Mouse (Mus musculus) regulatory T cell (primary cell): ENCODE data around the gene Synrg.

Experiments used
- in situ Hi-C: fragments of 300-600 bp; cut with MboI, MseI; formaldehyde crosslinking; loops from one replicate; pipeline ENCODE4 v1.15.1; 2025; ENCODE audit warnings: high pct_unique_total_duplicates

Synrg gene

DNA sequence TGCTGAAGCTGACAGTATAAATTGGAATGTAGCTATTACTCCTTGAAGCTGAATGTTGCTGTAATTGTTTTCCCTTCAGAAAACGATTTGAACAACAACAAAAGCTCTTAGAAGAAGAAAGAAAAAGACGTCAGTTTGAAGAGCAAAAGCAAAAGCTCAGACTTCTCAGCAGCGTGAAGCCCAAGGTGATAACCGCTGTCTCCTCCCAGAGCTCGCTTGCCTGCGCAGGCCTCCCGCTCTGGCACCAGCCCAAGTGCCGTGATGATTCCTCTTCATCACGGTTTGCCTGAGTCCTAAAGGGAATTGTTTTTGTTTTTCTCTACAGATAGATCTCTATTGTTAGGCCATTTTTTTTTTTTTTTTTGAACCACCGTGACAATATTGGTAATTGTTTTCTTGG is 17.1 kb downstream of the Synrg start:
- in situ Hi-C loops: no loop called here

DNA sequence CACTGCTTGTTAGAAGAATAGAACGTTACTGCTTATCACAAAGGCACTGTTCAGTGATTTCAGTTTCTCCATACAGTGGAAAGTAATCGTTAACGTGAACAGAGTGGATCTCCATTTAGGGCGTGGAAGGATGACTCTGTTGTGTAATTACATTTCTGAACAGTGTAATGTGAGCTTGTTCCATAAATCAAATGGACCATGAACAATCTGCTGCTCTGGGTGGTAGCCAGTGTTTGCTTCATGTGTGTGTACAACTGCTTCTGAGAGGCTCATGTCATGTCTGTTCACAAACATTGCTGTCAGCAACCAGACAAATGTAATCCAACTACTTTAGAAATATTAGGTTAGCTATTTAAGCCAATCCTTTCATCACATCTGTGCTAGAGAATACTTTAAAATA is 27.5 kb downstream of the Synrg start:
- in situ Hi-C loops: no loop called here

DNA sequence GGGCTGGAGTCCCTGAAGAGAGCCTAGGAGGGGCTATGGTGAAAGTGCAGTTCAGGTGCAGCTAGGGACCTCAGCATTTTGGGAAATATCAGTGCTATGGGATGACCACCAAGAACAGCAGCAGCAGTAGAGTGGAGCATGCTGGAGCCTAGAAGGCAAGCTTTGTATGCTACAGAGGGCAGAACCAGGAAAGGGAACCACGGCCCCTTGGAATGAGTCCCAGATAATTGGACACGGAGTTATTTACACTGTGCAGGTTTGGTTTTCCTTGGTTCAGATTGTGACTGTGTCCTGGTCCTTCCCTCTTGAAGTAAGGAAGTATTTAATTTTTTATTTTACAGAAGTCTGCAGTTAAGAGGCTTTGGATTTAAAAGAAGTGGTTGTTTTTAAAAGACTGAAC is 29.2 kb downstream of the Synrg start:
- in situ Hi-C loops: no loop called here

DNA sequence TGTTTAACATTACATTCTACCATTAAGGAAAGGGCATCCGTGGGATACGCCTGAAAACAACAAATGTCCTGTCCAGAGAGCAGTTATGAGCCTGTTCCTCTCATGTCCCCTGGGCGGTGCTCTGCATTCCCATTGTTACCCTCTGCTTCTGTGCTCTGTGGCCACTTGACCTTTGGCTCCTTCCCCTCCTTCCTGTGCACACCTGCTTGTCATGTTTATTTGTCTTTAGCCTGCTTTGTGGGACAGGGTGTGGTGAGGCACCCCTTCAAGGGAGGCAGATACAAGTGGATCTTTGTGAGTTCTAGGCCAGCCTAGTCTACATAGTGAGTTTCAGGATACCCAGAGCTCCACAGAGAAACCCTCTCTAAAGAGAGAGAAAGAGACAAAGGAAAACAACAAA is 30.3 kb downstream of the Synrg start:
- in situ Hi-C loops: no loop called here

DNA sequence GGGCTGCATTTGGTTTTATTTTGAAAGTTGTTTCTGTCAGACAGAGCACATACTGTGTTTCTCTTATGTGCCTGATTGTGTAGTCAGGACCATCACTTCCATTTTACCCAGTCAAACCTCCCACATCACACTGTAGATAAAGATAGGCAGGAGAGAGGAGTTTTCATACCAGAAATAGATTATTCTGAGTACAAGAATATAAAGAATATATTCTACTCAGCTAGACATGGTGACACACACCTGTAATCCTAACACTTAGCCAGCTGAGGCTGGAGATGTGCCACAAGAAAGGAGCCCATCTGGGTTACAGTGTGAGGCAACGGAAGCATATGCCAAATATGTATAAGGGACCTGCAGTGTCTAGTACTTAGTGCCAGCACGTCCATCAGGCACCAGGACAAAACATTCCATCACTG is 31.3 kb downstream of the Synrg start:
- in situ Hi-C loops: no loop called here

DNA sequence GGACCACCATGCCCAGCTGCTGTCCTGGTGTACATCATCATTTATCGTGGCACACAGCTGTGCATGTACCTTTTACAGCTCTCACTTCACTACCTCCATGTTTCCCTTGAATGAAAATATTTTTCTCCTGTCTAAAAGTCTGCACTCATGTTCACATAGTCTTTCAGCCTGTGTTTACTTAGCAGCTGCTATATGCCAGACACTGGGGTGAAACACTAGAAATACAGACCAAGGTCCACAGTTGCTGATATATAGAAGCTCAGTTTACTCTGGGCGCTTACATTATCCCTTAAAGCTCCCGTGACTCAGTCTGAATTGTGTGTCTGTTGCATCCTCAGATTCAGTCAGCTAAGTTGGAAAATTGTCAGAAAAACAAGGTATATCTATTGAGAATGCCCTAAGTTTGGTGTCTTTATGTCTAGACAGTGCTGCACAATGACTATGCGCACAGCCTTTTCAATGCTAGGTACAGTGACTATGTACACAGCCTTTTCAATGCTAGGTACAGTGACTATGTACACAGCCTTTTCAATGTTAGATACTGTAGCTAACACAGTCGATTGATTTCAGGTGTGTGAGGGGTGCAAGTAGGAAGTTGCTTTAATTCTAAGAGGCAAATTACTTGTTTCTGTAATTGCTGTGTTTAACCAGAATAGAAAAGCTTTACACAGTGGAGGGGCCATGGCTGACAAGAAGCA is 33.1 kb downstream of the Synrg start:
- in situ Hi-C loops: no loop called here

DNA sequence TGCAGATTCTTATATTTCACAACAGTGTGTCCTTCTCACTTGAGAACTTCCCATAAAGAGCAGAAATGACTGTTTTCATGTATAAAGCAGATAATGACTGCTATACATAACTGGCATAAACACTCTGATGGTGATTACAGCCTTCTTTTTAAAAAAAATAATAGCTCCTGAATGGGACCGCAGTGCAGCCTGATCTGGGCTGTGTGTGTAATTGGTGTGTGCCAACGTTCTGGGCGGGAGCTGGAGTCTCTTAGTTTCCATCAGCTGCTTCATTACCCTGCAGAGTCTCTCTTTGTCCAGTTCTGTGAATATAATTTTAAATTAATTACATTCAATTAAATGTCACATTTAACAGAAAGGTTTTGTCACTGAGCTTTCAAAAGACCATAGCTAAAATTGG is 34.8 kb downstream of the Synrg start:
- in situ Hi-C loops: no loop called here

DNA sequence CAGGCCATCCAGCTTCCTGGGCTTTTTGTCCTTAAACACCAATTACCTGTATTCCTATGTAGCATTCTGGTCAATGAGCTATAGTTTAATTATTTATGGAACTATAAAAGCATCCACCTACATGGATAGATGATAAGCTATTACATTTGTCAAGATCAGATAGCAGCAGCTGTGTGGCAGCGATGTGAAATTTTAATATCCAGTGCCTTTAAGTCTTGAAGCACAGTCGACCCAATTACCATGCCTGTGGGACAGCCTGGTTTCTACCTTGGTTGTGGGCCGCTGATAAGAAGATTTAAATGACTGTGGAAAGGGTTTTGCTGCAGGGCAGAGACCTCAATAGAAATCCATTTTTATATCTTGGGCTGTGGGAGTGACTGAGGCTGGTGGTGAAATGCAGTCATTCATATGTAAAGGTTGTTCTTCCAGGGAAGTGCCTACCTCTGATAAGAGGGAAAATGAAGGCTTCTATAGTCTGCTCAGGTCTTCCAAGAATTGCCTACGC is 35.2 kb downstream of the Synrg start:
- in situ Hi-C loops: no loop called here

DNA sequence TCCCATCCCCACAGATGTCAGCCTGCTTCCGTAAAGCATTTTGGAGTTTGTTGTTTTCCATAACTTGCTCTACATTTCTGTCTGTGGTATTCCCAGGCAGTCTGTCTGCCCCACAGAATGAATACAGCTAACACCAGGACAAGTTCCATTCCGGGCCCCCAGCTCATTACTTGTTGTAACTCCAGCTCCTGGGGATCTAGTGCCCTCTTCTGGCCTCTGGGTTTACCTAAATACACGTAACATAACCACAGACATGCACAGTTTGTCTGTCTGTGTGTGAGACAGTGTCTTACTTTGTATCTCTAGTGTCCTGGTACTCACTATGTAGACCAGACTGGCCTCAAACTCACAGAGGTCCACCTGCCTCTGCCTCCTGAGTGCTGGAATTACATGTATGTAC is 37.0 kb downstream of the Synrg start:
- in situ Hi-C loops: no loop called here

DNA sequence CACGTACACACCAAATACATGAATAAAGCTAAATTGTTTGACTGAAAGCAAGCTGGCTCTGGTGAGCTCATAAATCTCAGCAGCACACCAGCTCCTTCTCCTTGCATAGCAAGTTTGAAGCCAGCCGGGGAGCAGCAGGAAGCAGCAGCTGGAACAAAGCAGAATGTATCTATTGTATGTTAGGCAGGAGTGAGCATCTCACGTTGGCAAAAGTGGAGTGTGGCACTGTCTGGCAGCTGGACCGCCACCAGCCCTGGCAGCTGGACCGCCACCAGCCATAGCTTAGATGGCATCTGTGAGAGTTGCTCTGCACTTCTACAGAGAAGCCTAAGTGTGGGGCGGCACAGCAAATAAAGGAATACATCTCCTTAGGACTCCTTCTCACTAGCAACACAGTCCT is 39.8 kb downstream of the Synrg start:
- in situ Hi-C loops: no loop called here

DNA sequence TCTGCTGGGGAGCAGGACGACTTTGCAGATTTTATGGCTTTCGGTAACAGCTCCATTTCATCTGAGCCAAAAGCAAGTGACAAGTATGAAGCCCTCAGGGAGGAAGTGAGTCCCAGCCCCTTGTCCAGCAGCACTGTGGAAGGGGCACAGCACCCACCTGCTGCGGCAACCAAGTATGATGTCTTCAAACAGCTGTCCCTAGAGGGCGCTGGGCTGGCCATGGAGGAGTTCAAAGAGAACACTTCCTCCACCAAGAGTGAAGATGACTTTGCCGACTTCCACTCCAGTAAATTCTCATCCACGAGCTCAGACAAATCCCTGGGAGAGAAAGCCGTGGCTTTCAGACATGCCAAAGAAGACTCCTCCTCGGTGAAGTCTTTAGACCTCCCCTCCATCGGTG is 44.8 kb downstream of the Synrg start:
- in situ Hi-C loops: no loop called here

DNA sequence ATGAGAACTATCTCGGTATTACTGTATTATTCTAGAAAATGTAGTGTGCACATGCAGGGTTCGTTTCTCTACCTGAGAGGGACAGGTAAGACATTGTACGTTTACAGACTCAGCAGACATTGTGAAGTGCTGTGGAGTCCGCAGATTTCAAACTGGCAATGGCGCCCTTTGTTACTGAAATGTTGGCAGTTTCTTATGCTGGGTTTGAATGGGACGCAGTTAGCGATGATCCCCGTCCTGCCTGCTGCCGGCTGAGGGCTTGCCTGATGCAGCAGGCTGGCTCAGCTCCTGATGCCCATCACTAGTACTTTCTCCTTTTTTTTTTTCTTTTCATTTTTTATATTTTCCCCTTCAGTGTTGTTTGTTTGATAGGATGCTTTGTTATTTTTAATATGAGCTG is 46.2 kb downstream of the Synrg start:
- in situ Hi-C loops: no loop called here

DNA sequence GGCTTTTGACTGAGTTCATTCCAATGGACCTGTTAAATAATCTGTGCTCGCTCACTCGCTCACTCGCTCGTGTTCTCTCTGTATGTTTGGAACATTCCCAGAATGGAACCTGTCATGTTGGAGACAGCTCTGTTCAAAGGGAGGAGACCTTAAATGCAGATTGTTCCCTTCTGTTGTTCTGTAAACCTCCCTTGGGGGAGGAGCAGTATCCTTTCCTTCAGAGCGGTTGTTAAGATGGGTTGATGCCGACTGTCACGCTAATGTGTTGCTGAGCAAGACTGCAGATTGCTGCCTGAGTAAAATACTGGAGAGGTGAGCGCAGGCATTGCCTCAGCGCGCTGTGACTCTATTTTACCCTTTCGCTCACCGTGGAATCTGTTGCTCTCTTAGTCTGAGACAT is 46.8 kb downstream of the Synrg start:
- in situ Hi-C loops: no loop called here

DNA sequence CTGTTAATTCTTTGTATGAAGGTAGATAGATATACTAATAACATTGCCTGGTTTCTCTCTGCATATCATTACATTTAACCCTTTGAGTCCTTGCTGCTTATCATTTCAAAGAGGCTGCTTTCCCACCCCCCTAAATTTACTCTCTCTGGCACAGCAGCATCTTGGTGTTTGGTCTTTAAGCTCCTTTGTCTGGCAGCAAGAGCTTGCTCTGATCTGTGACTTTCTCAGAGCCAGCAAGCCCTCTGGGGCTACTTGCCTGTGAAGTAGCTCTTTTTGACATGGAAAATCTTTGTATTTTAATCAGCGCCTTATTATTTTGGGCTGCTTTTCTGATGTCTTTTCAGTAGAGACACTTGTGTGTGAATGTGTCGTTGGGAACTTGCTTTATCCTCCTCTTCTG is 47.3 kb downstream of the Synrg start:
- in situ Hi-C loops: no loop called here

DNA sequence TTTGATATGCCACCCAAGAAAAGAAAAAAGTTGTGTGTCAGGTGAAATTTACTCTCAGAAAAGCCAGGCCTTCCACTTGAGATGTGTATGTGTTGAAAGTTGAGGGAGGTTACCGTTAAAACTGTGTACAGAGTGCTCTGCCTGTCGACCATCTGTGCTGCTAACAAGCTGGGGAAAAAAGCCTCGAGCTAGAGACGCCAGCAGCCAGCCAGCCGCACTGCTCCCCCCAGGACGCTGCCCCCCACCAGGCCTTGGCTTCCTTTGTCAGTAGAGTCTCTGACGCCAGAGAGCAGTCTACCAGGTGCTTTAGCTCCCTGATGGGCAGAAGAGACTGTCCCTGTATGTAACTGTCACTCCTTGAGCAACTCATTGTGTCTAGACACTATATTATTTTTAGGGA is 48.9 kb downstream of the Synrg start:
- in situ Hi-C loops: no loop called here

DNA sequence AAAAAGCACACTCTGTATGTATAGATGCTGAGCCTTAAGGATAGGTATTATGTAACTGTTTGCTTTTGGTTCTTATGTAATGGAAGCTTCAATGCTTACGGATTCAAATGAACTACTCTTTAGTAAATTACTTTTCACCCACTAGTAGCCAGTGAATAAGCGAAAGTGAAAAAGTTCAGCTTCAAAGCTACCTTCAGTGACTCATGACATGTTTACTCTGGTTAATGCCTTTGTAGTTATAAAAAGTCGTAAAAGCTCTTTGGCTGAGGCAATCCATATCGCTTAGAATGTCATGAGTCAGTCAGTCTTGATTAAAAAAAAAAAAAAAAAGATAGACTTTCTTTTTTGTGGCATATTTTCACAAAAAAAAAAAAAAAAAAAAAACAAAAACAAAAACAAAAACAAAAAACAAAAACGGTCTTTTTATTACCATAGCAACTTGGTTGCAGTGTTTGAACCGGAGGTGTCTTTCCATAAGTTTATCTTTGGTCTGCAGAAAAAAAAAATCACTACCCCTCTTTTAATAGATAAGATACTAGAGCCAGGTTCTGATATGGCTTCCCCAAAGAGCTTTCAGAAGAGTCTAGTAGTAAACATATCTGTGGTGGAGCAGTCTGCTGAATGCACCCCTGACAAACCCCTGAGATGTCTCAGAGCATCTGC is 52.0 kb downstream of the Synrg start:
- in situ Hi-C loops: no loop called here

DNA sequence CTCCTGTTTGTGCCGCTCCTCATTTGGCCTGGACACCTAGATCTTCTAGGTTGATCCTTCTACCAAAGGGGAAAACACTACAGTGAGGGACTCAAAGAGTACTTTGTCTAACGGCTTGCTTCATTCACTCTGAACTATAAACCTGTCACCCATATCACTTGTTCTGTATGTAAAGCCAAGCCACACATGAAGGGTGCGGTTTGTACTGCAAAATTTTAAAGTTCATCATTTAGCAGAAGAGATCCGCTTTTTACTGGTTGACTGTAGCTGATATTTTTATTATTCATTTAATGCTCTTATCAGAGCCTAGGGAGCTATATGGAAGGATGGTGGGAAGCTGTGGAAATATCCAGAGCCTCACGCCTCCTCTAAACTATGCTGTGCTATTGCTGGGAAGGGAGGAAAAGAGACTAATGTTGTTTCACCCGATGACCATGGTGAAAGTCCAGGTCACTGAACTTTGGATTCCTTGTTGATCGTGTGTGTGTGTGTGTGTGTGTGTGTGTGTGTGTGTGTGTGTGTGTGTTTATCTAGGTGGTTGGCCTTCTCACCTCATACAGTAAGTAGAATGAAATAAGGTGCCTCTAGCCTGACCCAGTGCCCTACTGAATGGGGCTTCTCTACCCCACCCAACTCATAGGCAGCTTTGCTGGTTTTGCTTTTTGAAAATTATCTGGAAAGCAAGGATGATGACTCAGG is 52.7 kb downstream of the Synrg start:
- in situ Hi-C loops: no loop called here

DNA sequence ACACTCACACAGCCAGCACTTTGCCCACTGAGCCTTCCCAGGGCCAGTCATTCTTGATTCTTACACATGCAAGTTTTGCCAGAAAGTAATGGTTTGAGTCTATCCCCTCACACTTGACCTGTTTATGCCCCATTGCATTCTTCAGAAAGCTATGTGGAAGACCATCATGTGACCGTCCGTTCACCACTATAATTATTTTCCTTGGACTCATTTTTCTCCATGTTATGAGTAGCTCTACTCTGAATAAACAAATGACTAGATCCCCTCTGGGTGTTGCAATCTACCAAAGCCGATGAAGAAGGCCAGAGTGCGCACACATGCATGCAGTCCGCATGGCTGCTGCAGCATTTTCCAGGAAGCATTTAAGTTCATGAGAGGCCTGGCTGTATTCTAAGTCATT is 63.0 kb downstream of the Synrg start:
- in situ Hi-C loops: no loop called here

DNA sequence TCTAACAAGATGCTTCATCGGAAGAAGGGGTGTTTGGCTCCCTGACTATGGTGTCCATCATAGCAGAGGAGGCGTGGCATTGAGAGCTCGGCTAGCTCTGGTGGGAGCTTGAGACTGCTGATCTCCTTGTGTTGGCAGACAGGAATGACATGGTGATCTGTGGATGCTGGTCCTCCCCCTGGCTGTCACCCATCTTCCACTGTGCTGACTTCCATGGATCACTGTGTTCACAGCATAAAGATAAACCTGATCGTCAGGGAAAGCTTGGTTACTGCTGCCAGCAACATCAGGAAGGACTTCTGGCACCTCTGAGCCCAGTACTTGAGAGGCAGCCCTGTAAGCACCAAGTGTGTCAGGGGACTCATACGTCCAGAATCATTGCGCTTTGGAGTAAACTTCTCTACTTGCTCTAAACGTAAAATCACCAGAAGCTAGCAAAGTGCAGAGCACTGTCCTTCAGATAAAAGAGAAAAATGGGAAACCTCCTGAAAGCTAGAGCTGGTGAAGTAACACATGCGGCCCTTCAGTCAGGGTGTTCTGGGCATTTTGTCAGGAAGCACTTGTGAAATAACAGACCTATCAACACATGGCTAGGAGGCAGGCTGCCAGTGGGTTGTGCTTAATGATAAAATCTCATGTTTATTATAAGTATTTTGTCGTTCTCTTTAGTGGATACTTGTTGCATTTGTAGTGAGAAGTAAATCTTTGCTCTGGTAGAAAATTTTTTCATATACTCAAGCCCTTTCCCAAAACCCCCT is 64.2 kb downstream of the Synrg start:
- in situ Hi-C loops: no loop called here

DNA sequence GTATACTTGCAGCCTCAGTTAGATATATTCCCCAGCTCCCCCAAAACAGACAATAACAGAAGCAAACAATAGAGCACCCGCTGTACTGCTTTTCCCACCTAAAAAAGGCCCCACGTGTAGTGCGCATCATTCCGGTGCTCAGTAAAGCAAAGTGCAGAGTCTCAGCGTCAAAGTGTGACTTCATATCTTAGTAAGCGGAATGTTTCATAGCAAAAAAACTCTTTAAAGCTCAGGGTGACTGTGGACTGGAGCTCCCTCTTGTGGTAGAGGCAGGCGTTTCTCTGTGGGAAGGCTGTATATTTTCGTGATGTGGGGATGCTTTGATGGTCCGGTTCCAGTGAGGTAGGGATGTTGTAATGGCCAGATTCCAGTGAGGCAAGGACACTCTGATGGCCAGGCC is 67.7 kb downstream of the Synrg start:
- in situ Hi-C loops: no loop called here

DNA sequence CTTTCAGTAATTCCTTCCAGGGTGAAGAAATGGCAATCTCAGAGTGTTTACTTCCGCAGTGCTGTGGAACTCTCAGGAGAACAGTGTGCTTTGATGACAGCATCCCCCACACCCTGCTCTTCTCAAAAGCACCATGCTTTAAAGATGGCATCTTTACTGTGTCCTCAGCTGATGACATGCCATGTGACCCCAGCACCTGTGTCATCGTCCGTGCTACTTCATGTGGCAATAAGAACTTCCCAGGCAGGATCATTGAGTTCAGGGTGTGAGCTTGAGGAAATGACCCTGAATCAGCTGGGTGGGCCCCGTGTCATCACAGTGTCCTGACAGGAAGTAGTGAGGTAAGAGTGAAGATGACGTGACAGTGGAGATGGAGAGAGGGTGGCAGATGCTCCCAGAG is 68.3 kb downstream of the Synrg start:
- in situ Hi-C loops: no loop called here

DNA sequence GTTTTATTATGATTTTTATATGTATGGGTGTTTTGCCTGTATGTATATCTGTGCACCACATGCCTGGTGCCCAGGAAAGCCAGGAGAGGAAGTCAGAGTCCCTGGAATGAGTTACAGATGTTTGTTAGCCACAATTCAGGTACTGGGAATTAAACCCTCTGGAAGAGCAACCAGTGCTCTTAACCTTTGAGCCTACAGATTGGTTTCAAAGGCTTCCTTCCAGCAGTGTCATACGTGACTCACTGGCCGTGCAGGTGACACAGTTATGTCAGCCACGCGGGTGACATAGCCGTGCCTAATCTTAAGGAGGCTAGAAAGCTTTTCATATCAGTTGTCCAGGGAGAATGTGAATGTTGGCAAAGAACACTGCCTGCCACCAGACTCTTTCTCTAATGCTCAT is 69.4 kb downstream of the Synrg start:
- in situ Hi-C loops: no loop called here
